Mouse (Mus musculus): Measurements from ENCODE around the gene Znrf3. TPM values are rescaled to one million over a fixed set of nuclear protein-coding genes. Genes with fewer than 3 reads are reported as not detected.
A peak's percentile ranks its signal among the peaks of the same experiment; 100 is the strongest.

Gene Znrf3
- polyA plus RNA-seq, 1 experiment from 2014 or later, result 7.3 TPM

DNA sequence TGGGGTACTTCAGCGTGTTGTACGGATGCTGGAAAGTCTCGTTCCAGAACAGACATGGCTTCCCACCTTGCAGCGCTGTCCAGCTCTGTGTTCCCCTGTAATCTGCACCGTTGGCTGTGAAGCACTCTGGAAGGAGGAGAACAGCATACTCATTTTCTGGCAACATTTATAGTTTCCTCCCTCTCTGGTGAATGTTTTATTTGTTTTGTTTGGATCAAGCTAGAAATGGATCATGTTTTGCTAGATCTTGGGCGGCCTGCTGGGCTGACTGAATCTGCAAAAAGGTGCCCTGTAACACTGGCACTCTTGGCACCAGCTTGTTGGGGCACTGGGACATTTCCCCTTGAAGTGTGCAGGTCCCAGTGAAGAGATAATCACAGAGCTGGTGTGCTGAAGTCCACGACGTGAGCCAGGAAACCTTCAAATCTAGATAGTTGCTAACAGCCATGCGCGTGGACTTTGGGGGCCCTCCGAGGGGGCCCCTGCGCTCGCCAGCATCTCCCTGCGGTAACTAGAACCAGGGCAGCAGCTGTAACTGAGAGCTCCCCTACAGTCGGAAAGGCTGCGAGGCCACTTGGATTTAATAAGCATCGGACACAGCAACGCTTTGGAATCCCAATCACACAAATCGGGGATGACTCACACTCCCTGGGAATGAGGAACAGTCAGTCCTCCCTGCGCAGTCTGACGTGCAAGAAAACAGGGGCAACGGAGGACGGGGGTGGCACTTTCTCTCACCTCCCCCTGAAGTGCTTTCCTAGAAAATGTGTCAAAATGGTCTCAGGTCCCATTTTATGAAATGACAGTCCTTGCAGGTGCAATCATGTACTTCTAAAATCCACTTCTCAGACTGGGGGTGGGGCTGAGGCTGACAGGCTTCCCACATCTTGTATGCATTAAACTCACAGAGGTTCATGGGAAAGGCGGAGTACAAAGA, 200.6 kb downstream of the Znrf3 start:
- Histone ChIP-seq H3K4me2 (ENCODE audit: low read depth, low read length) (peak overlapping the region; percentile 49), H3K4me1 (ENCODE audit: control insufficient read depth, insufficient read depth, low read length) (peaks cover 31% of the 10 kb centered on the region), H3K36me3 (ENCODE audit: control insufficient read depth, insufficient read depth, low read length) (no peaks in the 10 kb centered on the region), H3K27ac (ENCODE audit: low read length) (peak overlapping the region; percentile 71), H3K9me3 (ENCODE audit: control insufficient read depth, low read length) (no peaks in the 10 kb centered on the region), H3K4me3 (ENCODE audit: low read length) (peak overlapping the region; percentile 28), H3K9ac (ENCODE audit: low read depth, low read length) (peak overlapping the region; percentile 54), H3K27me3 (replicated peaks; ENCODE audit: control insufficient read depth, insufficient read depth, low read length) (no peaks in the 10 kb centered on the region)
- ATAC-seq, result peak; percentile 73
- 46% methylated on average over 24 of the region's 24 CpGs for WGBS

DNA sequence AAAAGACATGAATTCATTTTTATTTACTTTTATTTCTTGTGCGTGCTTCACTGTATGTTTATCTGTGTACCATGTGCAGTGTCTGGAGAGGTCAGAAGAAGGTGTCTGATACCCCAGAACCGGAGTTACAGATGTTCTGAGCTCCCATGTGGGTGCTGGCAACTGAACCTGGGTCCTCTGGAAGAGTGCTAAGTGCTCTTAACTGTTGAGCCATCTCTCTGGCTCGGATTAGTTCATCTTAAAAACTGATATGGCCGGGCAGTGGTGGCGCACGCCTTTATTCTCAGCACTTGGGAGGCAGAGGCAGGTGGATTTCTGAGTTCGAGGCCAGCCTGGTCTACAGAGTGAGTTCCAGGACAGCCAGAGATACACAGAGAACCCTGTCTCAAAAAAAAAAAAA, 201.4 kb downstream of the Znrf3 start:
- 94% methylated on average over 7 of the region's 7 CpGs for WGBS
- no peak for ATAC-seq
- no peaks in the 10 kb centered on the region for H3K36me3 ChIP-seq (ENCODE audit: control insufficient read depth, insufficient read depth, low read length)
- H3K4me3 ChIP-seq (ENCODE audit: low read length), result no peak overlapping the region
- H3K9ac ChIP-seq (ENCODE audit: low read depth, low read length), result no peak overlapping the region
- peaks cover 31% of the 10 kb centered on the region for H3K4me1 ChIP-seq (ENCODE audit: control insufficient read depth, insufficient read depth, low read length)
- no peaks in the 10 kb centered on the region for H3K27me3 ChIP-seq (replicated peaks; ENCODE audit: control insufficient read depth, insufficient read depth, low read length)
- no peak overlapping the region for H3K4me2 ChIP-seq (ENCODE audit: low read depth, low read length)
- no peaks in the 10 kb centered on the region for H3K9me3 ChIP-seq (ENCODE audit: control insufficient read depth, low read length)
- H3K27ac ChIP-seq (ENCODE audit: low read length), result no peak overlapping the region

DNA sequence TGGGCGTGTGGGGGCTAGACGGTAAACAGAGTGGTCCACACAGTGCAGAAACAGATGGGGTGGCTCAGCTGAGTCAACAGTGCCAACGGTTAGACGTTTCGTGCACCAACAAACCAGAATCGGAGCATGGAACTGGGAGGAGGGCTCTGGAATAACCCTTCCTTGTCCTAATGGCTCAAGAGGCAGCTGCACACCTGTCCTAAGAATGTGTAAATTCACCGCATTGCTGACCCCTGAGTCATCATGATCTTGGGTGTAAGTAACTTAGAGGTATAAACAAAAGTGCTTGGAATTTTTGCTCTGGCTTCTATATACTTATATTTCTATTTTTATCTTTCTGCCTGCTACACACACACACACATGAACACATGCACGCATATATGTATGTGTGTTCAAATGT, 202.5 kb downstream of the Znrf3 start:
- Histone ChIP-seq H3K9ac (ENCODE audit: low read depth, low read length) (no peak overlapping the region), H3K4me2 (ENCODE audit: low read depth, low read length) (no peak overlapping the region), H3K36me3 (ENCODE audit: control insufficient read depth, insufficient read depth, low read length) (peaks cover 2% of the 10 kb centered on the region; the same call in 1 of the 2 replicates), H3K9me3 (ENCODE audit: control insufficient read depth, low read length) (no peaks in the 10 kb centered on the region), H3K4me3 (ENCODE audit: low read length) (no peak overlapping the region), H3K4me1 (ENCODE audit: control insufficient read depth, insufficient read depth, low read length) (peaks cover 31% of the 10 kb centered on the region), H3K27ac (ENCODE audit: low read length) (no peak overlapping the region), H3K27me3 (replicated peaks; ENCODE audit: control insufficient read depth, insufficient read depth, low read length) (no peaks in the 10 kb centered on the region)
- 59% methylated on average over 8 of the region's 8 CpGs for whole genome bisulfite sequencing
- no peak for ATAC-seq

DNA sequence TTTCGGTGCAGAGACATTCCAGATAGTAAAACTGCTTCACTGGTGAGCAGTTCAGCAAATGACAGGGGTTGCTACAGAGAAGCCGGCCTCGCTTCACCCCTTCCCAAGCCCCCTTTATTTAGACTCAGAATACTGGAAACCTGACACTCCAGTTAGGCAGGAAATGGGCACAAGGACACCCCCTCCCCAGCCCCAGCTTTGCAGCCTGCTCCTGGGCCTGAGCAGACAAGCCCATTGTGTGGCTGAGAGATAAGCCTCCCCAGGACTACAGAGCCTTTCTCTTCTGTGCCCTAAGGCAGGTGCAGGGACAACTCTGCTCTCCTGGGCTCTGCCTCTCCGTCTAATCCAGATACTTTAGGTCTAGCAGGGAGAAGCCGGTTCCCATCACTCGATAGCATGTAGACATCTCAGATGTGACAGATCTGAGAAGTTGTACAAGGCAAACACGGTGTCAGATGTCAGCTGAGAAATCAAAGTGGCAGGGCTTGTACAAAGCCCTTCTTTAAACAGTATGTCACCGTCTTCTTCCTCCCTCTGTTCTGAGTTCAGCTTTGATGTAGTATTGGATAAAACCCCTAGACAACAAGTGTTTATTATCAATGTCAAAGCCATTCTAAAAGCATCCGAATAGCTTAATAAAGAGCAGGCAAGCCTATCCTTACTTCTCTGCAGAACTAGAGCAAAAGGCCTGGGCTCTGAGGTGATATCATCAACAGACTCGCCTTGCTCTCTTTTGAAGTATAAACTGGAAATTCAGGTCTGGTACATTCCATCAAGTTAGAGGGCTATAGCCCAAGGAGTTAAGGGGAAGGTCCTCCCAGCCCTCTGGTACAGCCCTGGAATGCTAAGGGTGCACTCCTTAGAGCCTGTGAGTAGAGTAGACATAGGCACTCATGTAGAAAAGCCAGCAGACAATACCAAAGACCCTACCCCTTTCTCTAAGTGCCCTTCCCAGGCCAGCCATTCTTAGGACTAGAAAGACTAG, 204.6 kb downstream of the Znrf3 start:
- 13% methylated on average over 10 of the region's 10 CpGs for WGBS
- H3K36me3 ChIP-seq (ENCODE audit: control insufficient read depth, insufficient read depth, low read length), result peaks cover 3% of the 10 kb centered on the region; the same call in 1 of the 2 replicates
- no peaks in the 10 kb centered on the region for H3K27me3 ChIP-seq (replicated peaks; ENCODE audit: control insufficient read depth, insufficient read depth, low read length)
- no peak overlapping the region for H3K4me2 ChIP-seq (ENCODE audit: low read depth, low read length)
- H3K4me3 ChIP-seq (ENCODE audit: low read length), result no peak overlapping the region
- no peaks in the 10 kb centered on the region for H3K9me3 ChIP-seq (ENCODE audit: control insufficient read depth, low read length)
- ATAC-seq, result peak; percentile 47
- peaks cover 27% of the 10 kb centered on the region for H3K4me1 ChIP-seq (ENCODE audit: control insufficient read depth, insufficient read depth, low read length)
- H3K9ac ChIP-seq (ENCODE audit: low read depth, low read length), result no peak overlapping the region
- peak overlapping the region; percentile 16; the same call in 1 of the 2 replicates for H3K27ac ChIP-seq (ENCODE audit: low read length)

Other genes starting within 250 kb of the Znrf3 start
- 9.1 and 10.5 TPM in 2 replicates for gene Kremen1, start 183.3 kb downstream of the Znrf3 start, polyA plus RNA-seq (2015; fragmentation: Nextera tagmentation; extraction: Ambion mirVana)
- gene Xbp1, start 75.8 kb upstream of the Znrf3 start, polyA plus RNA-seq (2015; fragmentation: Nextera tagmentation; extraction: Ambion mirVana), result 222 and 249 TPM in 2 replicates
- gene Ccdc117, start 97.3 kb upstream of the Znrf3 start, polyA plus RNA-seq (2015; fragmentation: Nextera tagmentation; extraction: Ambion mirVana), result 11.1 and 11.9 TPM in 2 replicates
- gene Ankrd36, start 124.8 kb upstream of the Znrf3 start, polyA plus RNA-seq (2015; fragmentation: Nextera tagmentation; extraction: Ambion mirVana), result not detected in 2 replicates

All from intestine, embryonic 16.5 days (tissue).